Mouse (Mus musculus): Measurements from ENCODE around the gene Amph. TPM values are rescaled to one million over a fixed set of nuclear protein-coding genes. Genes with fewer than 3 reads are reported as not detected.
A peak's percentile ranks its signal among the peaks of the same experiment; 100 is the strongest.

The Amph gene
- polyA plus RNA-seq, 1 experiment, result 0.75 TPM

DNA sequence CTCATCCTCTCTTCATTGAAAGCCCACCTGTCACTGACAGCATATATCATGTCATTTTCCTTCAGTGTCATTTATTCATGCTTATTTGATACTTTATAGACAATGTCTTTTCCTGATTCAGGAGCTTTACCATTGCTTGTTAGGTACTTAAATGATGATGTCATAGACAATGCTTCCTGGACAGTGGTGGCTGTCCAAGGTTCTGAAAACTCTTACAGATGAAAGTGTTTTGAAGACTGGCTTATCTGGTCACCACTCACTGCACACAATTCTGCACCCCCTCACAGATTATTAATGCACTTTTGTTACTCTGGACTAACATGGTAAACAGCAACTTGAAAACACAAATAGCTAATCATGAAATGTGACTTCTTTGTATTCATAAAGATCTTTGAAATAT, 124.3 kb downstream of the Amph start:
- no peaks in the 10 kb centered on the region for H3K4me1 ChIP-seq (ENCODE audit: control insufficient read depth, insufficient read depth, low read length)
- TF ChIP-seq POLR2A (IDR thresholded peaks at IDR 0.05; ENCODE audit: low read depth, low read length) (no peak), CTCF (conservative IDR thresholded peaks at IDR 0.05; ENCODE audit: insufficient read depth, insufficient read length, low read depth, low read length) (no peak)
- H3K4me3 ChIP-seq (ENCODE audit: insufficient read depth, low read depth, low read length), result no peak overlapping the region
- no peaks in the 10 kb centered on the region for H3K36me3 ChIP-seq (ENCODE audit: control insufficient read depth, insufficient read depth, low read length)
- H3K27ac ChIP-seq (ENCODE audit: insufficient read depth, low read depth, low read length), result no peak overlapping the region
- no peak for DNase-seq
- no peaks in the 10 kb centered on the region for H3K27me3 ChIP-seq (replicated peaks; ENCODE audit: control insufficient read depth, insufficient read depth, low read length)

DNA sequence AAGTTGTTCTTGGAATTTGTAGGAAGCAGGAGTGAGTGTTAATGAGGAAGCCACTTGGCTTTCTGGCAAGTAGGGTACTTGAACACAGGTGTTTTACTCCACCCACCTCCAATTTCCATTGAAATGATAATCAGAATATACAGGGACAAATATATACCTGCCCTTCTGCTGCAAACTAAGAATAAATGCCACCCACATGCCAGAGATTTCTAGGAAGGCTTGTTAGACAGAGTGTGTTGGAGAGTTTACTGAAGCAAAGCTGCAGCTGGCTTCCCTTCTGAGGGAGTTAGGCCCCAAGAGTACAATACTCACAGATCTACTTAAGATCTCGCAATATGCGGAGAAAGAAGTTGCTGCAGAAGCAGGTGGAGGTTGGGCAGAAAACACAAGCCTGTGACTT, 129.4 kb downstream of the Amph start:
- DNase-seq, result no peak
- Histone ChIP-seq H3K4me1 (ENCODE audit: control insufficient read depth, insufficient read depth, low read length) (no peaks in the 10 kb centered on the region), H3K27me3 (replicated peaks; ENCODE audit: control insufficient read depth, insufficient read depth, low read length) (no peaks in the 10 kb centered on the region), H3K27ac (ENCODE audit: insufficient read depth, low read depth, low read length) (no peak overlapping the region), H3K4me3 (ENCODE audit: insufficient read depth, low read depth, low read length) (no peak overlapping the region), H3K36me3 (ENCODE audit: control insufficient read depth, insufficient read depth, low read length) (no peaks in the 10 kb centered on the region)
- 94% methylated on average over 2 of the region's 2 CpGs for WGBS
- TF ChIP-seq CTCF (conservative IDR thresholded peaks at IDR 0.05; ENCODE audit: insufficient read depth, insufficient read length, low read depth, low read length) (no peak), POLR2A (IDR thresholded peaks at IDR 0.05; ENCODE audit: low read depth, low read length) (no peak)

DNA sequence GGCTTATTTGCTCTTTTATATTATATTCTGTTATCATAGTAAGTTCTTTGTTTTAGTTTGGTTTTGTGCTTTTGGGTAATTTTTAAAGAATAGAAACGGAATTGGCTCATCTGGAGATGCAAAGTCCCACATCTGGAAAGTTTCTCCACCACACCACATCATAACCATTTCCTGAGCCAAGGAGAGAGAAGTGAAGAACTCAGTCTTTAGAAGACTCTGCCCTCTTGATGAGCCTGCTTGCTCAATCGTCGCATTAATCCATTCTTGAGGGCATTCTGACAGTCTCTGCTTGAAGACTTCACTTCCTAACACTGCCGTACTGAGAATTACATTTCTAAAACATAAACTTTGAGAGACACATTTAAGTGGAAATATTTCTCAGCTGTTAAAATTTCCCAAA, 133.9 kb downstream of the Amph start:
- Histone ChIP-seq H3K4me3 (ENCODE audit: insufficient read depth, low read depth, low read length) (no peak overlapping the region), H3K27ac (ENCODE audit: insufficient read depth, low read depth, low read length) (no peak overlapping the region), H3K27me3 (replicated peaks; ENCODE audit: control insufficient read depth, insufficient read depth, low read length) (no peaks in the 10 kb centered on the region), H3K36me3 (ENCODE audit: control insufficient read depth, insufficient read depth, low read length) (no peaks in the 10 kb centered on the region), H3K4me1 (ENCODE audit: control insufficient read depth, insufficient read depth, low read length) (no peaks in the 10 kb centered on the region)
- WGBS, result 85% methylated on average over 4 of the region's 4 CpGs
- DNase-seq, result no peak
- no peak for TF ChIP-seq CTCF (conservative IDR thresholded peaks at IDR 0.05; ENCODE audit: insufficient read depth, insufficient read length, low read depth, low read length)
- TF ChIP-seq POLR2A (IDR thresholded peaks at IDR 0.05; ENCODE audit: low read depth, low read length), result no peak

DNA sequence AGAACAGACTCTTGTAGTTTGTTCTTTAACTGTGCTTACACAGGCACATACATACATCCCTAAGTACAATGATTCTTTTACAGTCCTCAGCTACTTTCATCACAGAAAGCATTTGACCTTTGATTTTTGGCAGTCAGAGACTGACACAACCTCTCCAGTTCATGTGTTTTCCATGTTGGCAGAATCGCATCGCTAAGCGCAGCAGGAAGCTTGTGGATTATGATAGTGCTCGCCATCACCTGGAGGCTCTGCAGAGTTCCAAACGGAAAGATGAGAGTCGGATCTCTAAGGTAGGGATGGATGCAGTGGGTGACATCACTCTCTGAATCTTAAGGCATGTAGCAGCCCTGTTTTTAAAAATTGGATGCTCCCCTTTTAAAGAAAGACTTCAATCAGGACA, 146.6 kb downstream of the Amph start:
- Histone ChIP-seq H3K27ac (ENCODE audit: insufficient read depth, low read depth, low read length) (no peak overlapping the region), H3K27me3 (replicated peaks; ENCODE audit: control insufficient read depth, insufficient read depth, low read length) (no peaks in the 10 kb centered on the region), H3K4me3 (ENCODE audit: insufficient read depth, low read depth, low read length) (no peak overlapping the region), H3K36me3 (ENCODE audit: control insufficient read depth, insufficient read depth, low read length) (no peaks in the 10 kb centered on the region), H3K4me1 (ENCODE audit: control insufficient read depth, insufficient read depth, low read length) (no peaks in the 10 kb centered on the region)
- TF ChIP-seq CTCF (conservative IDR thresholded peaks at IDR 0.05; ENCODE audit: insufficient read depth, insufficient read length, low read depth, low read length), result no peak
- no peak for TF ChIP-seq POLR2A (IDR thresholded peaks at IDR 0.05; ENCODE audit: low read depth, low read length)
- 86% methylated on average over 6 of the region's 6 CpGs for WGBS
- DNase-seq, result no peak

DNA sequence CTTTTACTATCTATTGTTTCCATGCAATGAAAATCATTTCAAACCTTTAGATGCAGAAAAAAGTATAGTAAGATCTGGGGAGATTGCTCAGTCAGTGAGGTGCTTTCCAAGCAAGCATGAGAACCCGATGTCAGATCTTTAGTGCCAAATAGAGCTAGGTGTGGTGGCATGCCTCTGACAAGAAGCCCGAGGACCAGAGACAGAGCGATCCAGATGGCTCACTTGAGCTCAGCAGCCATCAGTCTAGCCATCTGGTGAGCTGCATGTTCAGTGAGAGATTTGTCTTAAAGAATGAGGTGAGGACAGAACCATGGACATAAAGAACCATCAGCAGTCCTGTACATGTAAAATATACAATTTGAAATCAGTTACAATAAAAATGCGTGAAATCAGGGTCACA, 149.1 kb downstream of the Amph start:
- whole genome bisulfite sequencing, result 89% methylated on average over 4 of the region's 4 CpGs
- DNase-seq, result no peak
- H3K27me3 ChIP-seq (replicated peaks; ENCODE audit: control insufficient read depth, insufficient read depth, low read length), result no peaks in the 10 kb centered on the region
- no peaks in the 10 kb centered on the region for H3K36me3 ChIP-seq (ENCODE audit: control insufficient read depth, insufficient read depth, low read length)
- no peak overlapping the region for H3K4me3 ChIP-seq (ENCODE audit: insufficient read depth, low read depth, low read length)
- H3K4me1 ChIP-seq (ENCODE audit: control insufficient read depth, insufficient read depth, low read length), result no peaks in the 10 kb centered on the region
- H3K27ac ChIP-seq (ENCODE audit: insufficient read depth, low read depth, low read length), result no peak overlapping the region
- TF ChIP-seq POLR2A (IDR thresholded peaks at IDR 0.05; ENCODE audit: low read depth, low read length) (no peak), CTCF (conservative IDR thresholded peaks at IDR 0.05; ENCODE audit: insufficient read depth, insufficient read length, low read depth, low read length) (no peak)

DNA sequence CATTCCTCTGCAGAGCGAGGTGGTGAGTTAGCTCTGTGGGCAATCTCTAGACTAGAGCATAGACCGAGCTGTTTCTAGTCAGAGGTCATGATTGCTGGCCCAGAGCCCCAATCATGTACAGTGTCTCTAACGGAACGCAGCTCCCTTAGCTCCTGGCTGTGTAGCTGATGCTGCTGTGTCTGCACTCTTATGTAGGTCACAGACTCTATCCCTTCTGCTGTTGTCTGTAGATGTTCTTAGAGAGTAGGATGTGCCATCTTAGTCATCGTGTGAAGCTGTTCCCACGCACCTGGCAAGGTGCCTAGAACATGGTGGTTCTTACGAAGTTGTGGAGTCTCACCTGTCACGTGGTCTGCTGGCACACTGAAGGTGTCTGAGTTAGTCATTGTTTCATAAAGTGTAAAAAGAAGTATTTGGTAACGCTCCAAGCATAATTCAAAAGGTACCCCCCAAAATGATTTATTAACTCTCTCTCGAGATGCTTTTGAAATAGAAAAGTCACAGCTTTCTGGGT, 153.9 kb downstream of the Amph start:
- TF ChIP-seq CTCF (conservative IDR thresholded peaks at IDR 0.05; ENCODE audit: insufficient read depth, insufficient read length, low read depth, low read length) (no peak), POLR2A (IDR thresholded peaks at IDR 0.05; ENCODE audit: low read depth, low read length) (no peak)
- H3K27me3 ChIP-seq (replicated peaks; ENCODE audit: control insufficient read depth, insufficient read depth, low read length), result no peaks in the 10 kb centered on the region; the same call in 1 of the 2 replicates
- H3K36me3 ChIP-seq (ENCODE audit: control insufficient read depth, insufficient read depth, low read length), result no peaks in the 10 kb centered on the region
- H3K4me3 ChIP-seq (ENCODE audit: insufficient read depth, low read depth, low read length), result no peak overlapping the region
- H3K27ac ChIP-seq (ENCODE audit: insufficient read depth, low read depth, low read length), result no peak overlapping the region
- peak; percentile 3 for DNase-seq
- WGBS, result 79% methylated on average over 10 of the region's 10 CpGs
- H3K4me1 ChIP-seq (ENCODE audit: control insufficient read depth, insufficient read depth, low read length), result no peaks in the 10 kb centered on the region

DNA sequence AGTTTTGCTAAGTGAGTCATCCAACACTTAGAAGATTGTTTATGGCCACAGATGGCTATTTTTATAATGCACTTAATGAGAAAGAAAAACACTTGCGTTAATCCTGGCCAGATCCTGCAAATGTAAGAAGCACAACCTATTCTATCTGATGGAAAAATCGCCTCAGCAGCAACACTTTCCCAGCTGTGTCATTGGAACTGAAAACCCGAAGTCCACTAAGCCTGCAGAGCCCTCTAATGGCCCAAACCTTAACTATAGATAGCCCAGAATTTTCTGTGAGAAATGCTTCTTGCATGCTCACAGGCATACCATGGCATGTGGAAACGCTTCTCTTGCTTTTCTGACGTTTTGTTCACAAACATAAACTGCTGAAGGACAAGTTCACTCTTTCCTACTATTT, 158.4 kb downstream of the Amph start:
- DNase-seq, result no peak
- Histone ChIP-seq H3K4me1 (ENCODE audit: control insufficient read depth, insufficient read depth, low read length) (no peaks in the 10 kb centered on the region), H3K27me3 (replicated peaks; ENCODE audit: control insufficient read depth, insufficient read depth, low read length) (no peaks in the 10 kb centered on the region; the same call in 1 of the 2 replicates), H3K4me3 (ENCODE audit: insufficient read depth, low read depth, low read length) (no peak overlapping the region), H3K27ac (ENCODE audit: insufficient read depth, low read depth, low read length) (no peak overlapping the region), H3K36me3 (ENCODE audit: control insufficient read depth, insufficient read depth, low read length) (no peaks in the 10 kb centered on the region)
- WGBS, result 39% methylated on average over 5 of the region's 5 CpGs
- no peak for TF ChIP-seq POLR2A (IDR thresholded peaks at IDR 0.05; ENCODE audit: low read depth, low read length)
- TF ChIP-seq CTCF (conservative IDR thresholded peaks at IDR 0.05; ENCODE audit: insufficient read depth, insufficient read length, low read depth, low read length), result no peak
